Mouse (Mus musculus): ENCODE results near the gene Ccdc92. TPM values are rescaled to one million over a fixed set of nuclear protein-coding genes. Genes with fewer than 3 reads are reported as not detected.
A peak's percentile ranks its signal among the peaks of the same experiment; 100 is the strongest.

Ccdc92 gene
- polyA plus RNA-seq, 1 experiment from 2014 or later, result 0.37 TPM

- Histone ChIP-seq H3K4me2 (no peak overlapping the region), H3K36me3 (peaks cover 33% of the 10 kb centered on the region), H3K27ac (no peak overlapping the region), H3K4me3 (replicated peaks) (no peak overlapping the region), H3K4me1 (replicated peaks) (peaks cover 8% of the 10 kb centered on the region), H3K9ac (no peak overlapping the region), H3K9me3 (replicated peaks) (no peaks in the 10 kb centered on the region), H3K27me3 (no peaks in the 10 kb centered on the region)
- no peak for ATAC-seq (ENCODE audit: low read depth)
- 70% methylated on average over 8 of the region's 8 CpGs for WGBS (ENCODE audit: insufficient replicate concordance)
- DNase-seq, result no peak
Observed at GRCm38 (mm10) chr5:124888661-124889060, 26.4 kb upstream of the Ccdc92 start.

- H3K36me3 ChIP-seq, result peaks cover 44% of the 10 kb centered on the region
Observed at GRCm38 (mm10) chr5:124883877-124884276, 21.7 kb upstream of the Ccdc92 start.

GRCm38 (mm10) chr5:124879801-124880200 lies 17.6 kb upstream of the Ccdc92 start:
- DNase-seq (no peak), ATAC-seq (ENCODE audit: low read depth) (no peak)
- Histone ChIP-seq H3K9me3 (replicated peaks) (no peaks in the 10 kb centered on the region), H3K4me2 (no peak overlapping the region), H3K27ac (no peak overlapping the region), H3K4me1 (replicated peaks) (peaks cover 4% of the 10 kb centered on the region; the same call in 1 of the 2 replicates), H3K9ac (no peak overlapping the region), H3K36me3 (peaks cover 19% of the 10 kb centered on the region), H3K27me3 (no peaks in the 10 kb centered on the region), H3K4me3 (replicated peaks) (no peak overlapping the region)
- 78% methylated on average over 6 of the region's 6 CpGs for WGBS (ENCODE audit: insufficient replicate concordance)

More at GRCm38 (mm10) chr5:124883877-124884276, 21.7 kb upstream of the Ccdc92 start:
- H3K9ac ChIP-seq, result no peak overlapping the region
- H3K9me3 ChIP-seq (replicated peaks), result no peaks in the 10 kb centered on the region
- WGBS (ENCODE audit: insufficient replicate concordance), result 83% methylated on average over 6 of the region's 6 CpGs
- DNase-seq (no peak), ATAC-seq (ENCODE audit: low read depth) (no peak)
- no peak overlapping the region for H3K4me3 ChIP-seq (replicated peaks)
- H3K4me2 ChIP-seq, result no peak overlapping the region
- no peaks in the 10 kb centered on the region for H3K27me3 ChIP-seq
- 0 out of 2 replicates have a peak, but pooled peaks cover 2% of the 10 kb centered on the region for H3K4me1 ChIP-seq (replicated peaks)
- H3K27ac ChIP-seq, result no peak overlapping the region

- 81% methylated on average over 4 of the region's 4 CpGs for WGBS (ENCODE audit: insufficient replicate concordance)
- no peak for DNase-seq
- H3K9me3 ChIP-seq (replicated peaks), result no peaks in the 10 kb centered on the region
- no peak overlapping the region for H3K4me2 ChIP-seq
- H3K36me3 ChIP-seq, result peaks cover 16% of the 10 kb centered on the region; the same call in 1 of the 2 replicates
- H3K9ac ChIP-seq, result no peak overlapping the region
- no peak for ATAC-seq (ENCODE audit: low read depth)
- H3K4me3 ChIP-seq (replicated peaks), result no peak overlapping the region
- no peak overlapping the region for H3K27ac ChIP-seq
- H3K4me1 ChIP-seq (replicated peaks), result peaks cover 4% of the 10 kb centered on the region; the same call in 1 of the 2 replicates
- no peaks in the 10 kb centered on the region for H3K27me3 ChIP-seq
Observed at GRCm38 (mm10) chr5:124879251-124879650, 17.0 kb upstream of the Ccdc92 start.

GRCm38 (mm10) chr5:124873890-124874601 lies 11.8 kb upstream of the Ccdc92 start:
- DNase-seq (no peak), ATAC-seq (ENCODE audit: low read depth) (no peak)
- Histone ChIP-seq H3K27me3 (no peaks in the 10 kb centered on the region), H3K36me3 (peaks cover 8% of the 10 kb centered on the region; the same call in 1 of the 2 replicates), H3K4me1 (replicated peaks) (peaks cover 14% of the 10 kb centered on the region; the same call in 1 of the 2 replicates), H3K9ac (no peak overlapping the region), H3K4me2 (no peak overlapping the region), H3K4me3 (replicated peaks) (no peak overlapping the region), H3K27ac (no peak overlapping the region), H3K9me3 (replicated peaks) (no peaks in the 10 kb centered on the region)
- 77% methylated on average over 6 of the region's 6 CpGs for WGBS (ENCODE audit: insufficient replicate concordance)

GRCm38 (mm10) chr5:124873096-124873495 lies 10.9 kb upstream of the Ccdc92 start:
- 48% methylated on average over 3 of the region's 3 CpGs for WGBS (ENCODE audit: insufficient replicate concordance)
- Histone ChIP-seq H3K4me1 (replicated peaks) (peaks cover 10% of the 10 kb centered on the region; the same call in 1 of the 2 replicates), H3K4me3 (replicated peaks) (no peak overlapping the region), H3K27me3 (no peaks in the 10 kb centered on the region), H3K27ac (no peak overlapping the region), H3K4me2 (no peak overlapping the region), H3K9ac (no peak overlapping the region), H3K9me3 (replicated peaks) (no peaks in the 10 kb centered on the region), H3K36me3 (peaks cover 5% of the 10 kb centered on the region; the same call in 1 of the 2 replicates)
- no peak for ATAC-seq (ENCODE audit: low read depth)
- DNase-seq, result no peak

GRCm38 (mm10) chr5:124872033-124872432 lies 9.8 kb upstream of the Ccdc92 start:
- ATAC-seq (ENCODE audit: low read depth) (no peak), DNase-seq (no peak)
- H3K27me3 ChIP-seq, result no peaks in the 10 kb centered on the region
- no peak overlapping the region for H3K9ac ChIP-seq
- H3K4me2 ChIP-seq, result no peak overlapping the region
- H3K4me3 ChIP-seq (replicated peaks), result no peak overlapping the region
- WGBS (ENCODE audit: insufficient replicate concordance), result 67% methylated on average over 2 of the region's 2 CpGs
- peaks cover 5% of the 10 kb centered on the region for H3K36me3 ChIP-seq
- no peak overlapping the region for H3K27ac ChIP-seq
- no peaks in the 10 kb centered on the region for H3K9me3 ChIP-seq (replicated peaks)
- H3K4me1 ChIP-seq (replicated peaks), result peaks cover 10% of the 10 kb centered on the region; the same call in 1 of the 2 replicates

GRCm38 (mm10) chr5:124868981-124869380 lies 6.8 kb upstream of the Ccdc92 start:
- Histone ChIP-seq H3K9me3 (replicated peaks) (no peaks in the 10 kb centered on the region), H3K36me3 (no peaks in the 10 kb centered on the region; the same call in none of the 2 replicates), H3K27ac (no peak overlapping the region), H3K4me2 (no peak overlapping the region), H3K27me3 (no peaks in the 10 kb centered on the region; the same call in 1 of the 2 replicates), H3K9ac (no peak overlapping the region), H3K4me3 (replicated peaks) (no peak overlapping the region), H3K4me1 (replicated peaks) (peaks cover 13% of the 10 kb centered on the region)
- DNase-seq (peak; percentile 6), ATAC-seq (ENCODE audit: low read depth) (no peak)
- 47% methylated on average over 4 of the region's 4 CpGs for WGBS (ENCODE audit: insufficient replicate concordance)

- no peaks in the 10 kb centered on the region; the same call in none of the 2 replicates for H3K36me3 ChIP-seq
- H3K27me3 ChIP-seq, result peaks cover 45% of the 10 kb centered on the region
- peak overlapping the region; percentile 85 for H3K9ac ChIP-seq
- ATAC-seq (ENCODE audit: low read depth) (peak; percentile 42), DNase-seq (no peak)
- WGBS (ENCODE audit: insufficient replicate concordance), result 1% methylated on average over 88 of the region's 88 CpGs
- H3K9me3 ChIP-seq (replicated peaks), result no peaks in the 10 kb centered on the region
- peaks cover 23% of the 10 kb centered on the region for H3K4me1 ChIP-seq (replicated peaks)
- H3K4me2 ChIP-seq, result peak overlapping the region; percentile 97
- peak overlapping the region; percentile 75 for H3K27ac ChIP-seq
- H3K4me3 ChIP-seq (replicated peaks), result peak overlapping the region; percentile 78
Observed at GRCm38 (mm10) chr5:124862871-124863741, 882 bp upstream of the Ccdc92 start.

- DNase-seq, result no peak
- Histone ChIP-seq H3K27me3 (peaks cover 61% of the 10 kb centered on the region), H3K9me3 (replicated peaks) (no peaks in the 10 kb centered on the region), H3K4me1 (replicated peaks) (peaks cover 23% of the 10 kb centered on the region), H3K36me3 (no peaks in the 10 kb centered on the region), H3K9ac (peak overlapping the region; percentile 60), H3K4me3 (replicated peaks) (peak overlapping the region; percentile 78), H3K4me2 (peak overlapping the region; percentile 97), H3K27ac (no peak overlapping the region)
- 3% methylated on average over 33 of the region's 33 CpGs for WGBS (ENCODE audit: insufficient replicate concordance)
- no peak for ATAC-seq (ENCODE audit: low read depth)
Observed at GRCm38 (mm10) chr5:124861463-124861862, 761 bp downstream of the Ccdc92 start.

GRCm38 (mm10) chr5:124860013-124860412 lies 2.2 kb downstream of the Ccdc92 start:
- Histone ChIP-seq H3K4me3 (replicated peaks) (no peak overlapping the region), H3K4me1 (replicated peaks) (peaks cover 23% of the 10 kb centered on the region), H3K36me3 (no peaks in the 10 kb centered on the region), H3K27ac (no peak overlapping the region), H3K27me3 (peaks cover 70% of the 10 kb centered on the region), H3K9me3 (replicated peaks) (no peaks in the 10 kb centered on the region), H3K4me2 (no peak overlapping the region), H3K9ac (no peak overlapping the region)
- DNase-seq (no peak), ATAC-seq (ENCODE audit: low read depth) (no peak)
- WGBS (ENCODE audit: insufficient replicate concordance), result 7% methylated on average over 5 of the region's 5 CpGs

Measured in liver, embryonic 13.5 days (tissue).